Mouse (Mus musculus) ES-Bruce4 (cell line): ENCODE measurements around the gene Gja1.

Experiments used
- CTCF ChIP-seq: IDR thresholded peaks from one replicate; pipeline ENCODE4 v1.8.1; 2011; ENCODE audit warnings: low read depth, low read length
- EP300 ChIP-seq: IDR thresholded peaks from 2 replicates; pipeline ENCODE4 v1.6.1; 2011; ENCODE audit warnings: low read depth, low read length; ENCODE audit not compliant: insufficient read depth
- POLR2A ChIP-seq: IDR thresholded peaks from one replicate; pipeline ENCODE4 v1.8.1; 2011; ENCODE audit warnings: low read length; ENCODE audit not compliant: insufficient read depth

- no peak for TF ChIP-seq CTCF
- TF ChIP-seq EP300, result no peak
- no peak for TF ChIP-seq POLR2A
Measured at GRCm38 (mm10) chr10:56427382-56427781, 50.3 kb downstream of the Gja1 start.
